In the genomic region with DNA sequence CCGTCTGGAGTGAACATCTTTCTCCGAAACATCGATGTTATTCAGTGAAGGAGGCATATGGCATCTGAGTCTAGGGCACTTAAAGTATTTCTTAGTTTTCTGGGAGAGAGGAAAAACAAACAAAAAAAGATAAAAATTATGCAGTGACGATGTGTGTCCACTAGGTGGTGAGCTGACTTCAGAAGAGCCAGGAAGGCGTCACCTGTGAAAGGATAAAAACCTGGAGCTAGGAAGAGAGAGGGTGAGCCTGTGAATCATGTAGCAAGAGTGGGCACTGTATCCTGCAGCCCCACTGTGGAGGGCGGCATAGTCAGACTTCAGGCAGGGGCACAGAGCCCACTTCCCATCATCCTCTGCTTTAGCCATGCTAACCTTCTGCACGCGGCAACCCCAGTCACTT, we compare ENCODE assay signal across 10 mouse cellular contexts. TPM values are rescaled to one million over a fixed set of nuclear protein-coding genes. Genes with fewer than 3 reads are reported as not detected.
DNase-seq lines count a peak whose midpoint lies in the region; ATAC-seq and TF ChIP-seq lines count a peak whose summit lies in the region.
"Had no signal": no experiment of that assay in that cellular context is flagged by ENCODE, and none has a peak within 500 bp of the region (broad histone marks: within the 10 kb centered on the region; RNA-seq: fewer than 3 reads in every experiment).

No protein-coding gene starts in this region.

- no peak for ATAC-seq in kidney, postnatal 0 days (replicated peaks; ENCODE audit: low FRiP score, low read depth)
- no peak for ATAC-seq in granulocyte monocyte progenitor cell, adult 5-6 weeks (replicated peaks; ENCODE audit: poor library complexity, severe bottlenecking)

- no peaks in the 10 kb centered on the region for H3K4me1 ChIP-seq in kidney, postnatal 0 days (replicated peaks; ENCODE audit: insufficient read depth, low read length)
- H3K4me1 ChIP-seq in E14TG2a.4 (replicated peaks; ENCODE audit: low read depth, low read length), result peaks cover 11% of the 10 kb centered on the region; the same call in 1 of the 2 replicates
- H3K4me1 ChIP-seq: heart, embryonic 10.5 days had no signal

- H3K27me3 ChIP-seq in kidney, postnatal 0 days (ENCODE audit: insufficient read depth, low read length), result no peaks in the 10 kb centered on the region
- H3K27me3 ChIP-seq in E14TG2a.4 (ENCODE audit: insufficient read depth, low read length), result 0 out of 2 replicates have a peak, but pooled peaks cover 3% of the 10 kb centered on the region

- H3K4me3 ChIP-seq in kidney, postnatal 0 days (replicated peaks; ENCODE audit: low read depth, low read length), result no peak overlapping the region
- H3K4me3 ChIP-seq in E14TG2a.4 (replicated peaks; ENCODE audit: low read length), result no peak overlapping the region
- H3K4me3 ChIP-seq: erythroblast, embryonic 14.5 days; heart, embryonic 10.5 days had no signal

- H3K36me3 ChIP-seq in kidney, postnatal 0 days (ENCODE audit: insufficient read depth, low read length), result no peaks in the 10 kb centered on the region
- no peaks in the 10 kb centered on the region for H3K36me3 ChIP-seq in E14TG2a.4 (ENCODE audit: insufficient read depth, low read length)
- H3K36me3 ChIP-seq: heart, embryonic 10.5 days had no signal

- no peak overlapping the region for H3K4me2 ChIP-seq in kidney, postnatal 0 days (ENCODE audit: low read length)

- H3K27ac ChIP-seq in kidney, postnatal 0 days, result no peak overlapping the region
- H3K27ac ChIP-seq: heart, embryonic 10.5 days had no signal

- no peaks in the 10 kb centered on the region for H3K9me3 ChIP-seq in kidney, postnatal 0 days (replicated peaks; ENCODE audit: low read length)
- H3K9me3 ChIP-seq in E14TG2a.4 (ENCODE audit: low read length), result no peaks in the 10 kb centered on the region
- H3K9me3 ChIP-seq: heart, embryonic 10.5 days had no signal

- no peak overlapping the region for H3K9ac ChIP-seq in kidney, postnatal 0 days (ENCODE audit: low read depth, low read length)

- 58% methylated on average over 8 of the region's 8 CpGs for WGBS in kidney, postnatal 0 days

- TF ChIP-seq CTCF in kidney, postnatal 0 days (IDR thresholded peaks at IDR 0.05; ENCODE audit: low read depth), result peak; percentile 79
- peak; percentile 60 for TF ChIP-seq CTCF in E14TG2a.4 (conservative IDR thresholded peaks at IDR 0.05; ENCODE audit: low read length)

- peak; percentile 46 for DNase-seq in kidney, postnatal 0 days (ENCODE audit: low spot score)
- no peak for DNase-seq in kidney, postnatal 14 days
- peak; percentile 27 for DNase-seq in A20 (ENCODE audit: low read depth, low spot score)
- DNase-seq in forelimb bud, embryonic 11.5 days (ENCODE audit: low read depth, low spot score), result peak; percentile 35
- no peak for DNase-seq in natural killer cell, adult 2 months (ENCODE audit: low spot score in 2 of 2)
- DNase-seq: kidney, postnatal 4 days had no signal

RNA-seq across cellular contexts. Expression of a gene that starts 37.9 kb away (rescaled TPM):
- polyA plus RNA-seq in kidney, postnatal 0 days (2015; fragmentation: Nextera tagmentation; extraction: Ambion mirVana), result not detected in 2 replicates
- total RNA-seq in granulocyte monocyte progenitor cell, adult 5-6 weeks (2014; fragmentation: Nextera tagmentation), result not detected in 2 replicates
- not detected in 2 replicates for total RNA-seq in granulocyte monocyte progenitor cell, adult 5-6 weeks (2017)
- polyA plus RNA-seq: erythroblast, embryonic 14.5 days; heart, embryonic 10.5 days had no signal

RNA-seq across cellular contexts. Expression of a gene that starts 58.0 kb away (rescaled TPM):
- polyA plus RNA-seq in kidney, postnatal 0 days (2015; fragmentation: Nextera tagmentation; extraction: Ambion mirVana), result 14.5 and 14.8 TPM in 2 replicates
- total RNA-seq in granulocyte monocyte progenitor cell, adult 5-6 weeks (2014; fragmentation: Nextera tagmentation), result not detected in 2 replicates
- total RNA-seq in granulocyte monocyte progenitor cell, adult 5-6 weeks (2017), result not detected in 2 replicates
- polyA plus RNA-seq: erythroblast, embryonic 14.5 days had no signal

Comparison
In these comparisons a context has a peak if more than half of its experiments do, and no peak if none do; other contexts are left out.
1. DNase-seq: peak in kidney, postnatal 0 days (single experiment), A20 (single experiment) and forelimb bud, embryonic 11.5 days (single experiment); none in kidney, postnatal 14 days (single experiment) and natural killer cell, adult 2 months (0 of 2).